Mouse (Mus musculus): ENCODE measurements around the gene Amt. TPM values are rescaled to one million over a fixed set of nuclear protein-coding genes. Genes with fewer than 3 reads are reported as not detected.

Amt gene
- polyA plus RNA-seq, 1 experiment from 2014 or later: 22.3 TPM

DNA sequence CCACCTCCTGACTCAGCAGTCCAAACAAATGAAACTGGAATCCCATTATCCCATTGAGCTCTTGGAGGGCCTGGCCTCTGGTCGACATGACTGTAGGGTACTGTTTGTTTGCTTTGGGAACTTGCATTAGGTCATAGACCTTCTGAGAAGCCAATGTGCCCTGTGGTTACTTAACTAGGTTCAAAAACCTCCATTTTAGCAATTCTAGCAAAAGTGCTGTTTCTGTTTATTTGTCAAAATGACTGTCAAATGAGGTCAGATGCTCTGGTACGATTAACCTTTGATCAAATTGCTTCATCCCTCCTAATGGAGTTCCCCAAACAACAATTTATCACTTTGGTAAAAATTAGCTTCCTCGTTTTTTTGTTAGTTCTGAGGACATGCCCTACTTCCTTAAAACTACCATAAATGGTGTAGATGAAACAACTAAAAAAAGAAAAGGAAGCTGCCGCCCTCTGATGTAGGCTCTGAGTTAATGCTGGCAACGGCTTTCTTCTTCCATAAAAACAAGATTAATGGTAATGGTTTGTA lies 45.7 kb downstream of the Amt start:
- no peak overlapping the region for H3K4me3 ChIP-seq (replicated peaks)
- H3K9me3 ChIP-seq: no peaks in the 10 kb centered on the region
- H3K36me3 ChIP-seq: no peaks in the 10 kb centered on the region
- H3K27ac ChIP-seq: peak overlapping the region; percentile 93
- no peak for ATAC-seq (ENCODE audit: insufficient read depth, low FRiP score, low read depth)
- 17% methylated on average over 5 of the region's 5 CpGs for WGBS
- peak overlapping the region; percentile 10; the same call in 1 of the 2 replicates for H3K4me2 ChIP-seq
- no peak overlapping the region for H3K9ac ChIP-seq
- no peaks in the 10 kb centered on the region for H3K27me3 ChIP-seq (replicated peaks)
- H3K4me1 ChIP-seq: peaks cover 18% of the 10 kb centered on the region

DNA sequence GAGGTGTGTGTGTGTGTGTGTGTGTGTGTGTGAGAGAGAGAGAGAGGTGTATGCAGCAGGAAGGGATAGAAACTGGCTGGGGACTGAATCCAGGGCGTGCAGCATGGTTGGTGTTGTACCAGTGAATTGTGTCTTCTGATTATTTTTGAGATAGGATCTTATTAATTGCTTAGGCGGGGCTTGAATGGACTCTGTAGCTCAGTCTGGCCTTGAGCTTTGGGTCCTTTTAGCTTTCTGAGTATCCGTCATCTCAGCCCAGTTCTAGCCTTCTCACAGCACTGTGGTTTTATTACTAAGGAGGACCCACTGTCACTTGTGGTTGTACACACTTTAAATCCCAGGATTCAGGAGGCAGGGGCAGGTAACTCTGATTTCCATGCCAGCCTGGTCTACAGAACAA lies 46.7 kb downstream of the Amt start:
- no peak for ATAC-seq (ENCODE audit: insufficient read depth, low FRiP score, low read depth)
- Histone ChIP-seq H3K9ac (no peak overlapping the region), H3K4me1 (peaks cover 16% of the 10 kb centered on the region), H3K27me3 (replicated peaks) (no peaks in the 10 kb centered on the region), H3K4me3 (replicated peaks) (no peak overlapping the region), H3K27ac (peak overlapping the region; percentile 54; the same call in 1 of the 2 replicates), H3K4me2 (no peak overlapping the region), H3K36me3 (no peaks in the 10 kb centered on the region), H3K9me3 (no peaks in the 10 kb centered on the region)
- WGBS: 63% methylated on average over 3 of the region's 3 CpGs

DNA sequence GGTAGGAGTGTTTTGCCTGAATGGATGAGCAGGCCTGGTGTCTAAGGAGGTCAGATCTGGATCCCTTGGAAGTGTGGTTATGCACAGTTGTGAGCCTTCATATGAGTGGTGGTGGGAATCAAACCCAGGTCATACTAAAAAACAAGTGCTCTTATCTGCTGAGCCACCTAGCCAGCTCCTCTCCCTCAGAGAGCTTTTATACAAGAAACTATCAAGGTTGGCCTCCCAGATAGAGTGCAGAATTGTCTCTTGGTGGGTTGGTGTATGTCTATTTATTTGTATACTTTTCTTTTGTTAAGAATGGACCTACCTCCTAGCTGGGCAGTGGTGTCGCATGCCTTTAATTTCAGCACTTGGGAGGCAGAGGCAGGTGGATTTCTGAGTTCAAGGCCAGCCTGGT lies 47.2 kb downstream of the Amt start:
- Histone ChIP-seq H3K36me3 (no peaks in the 10 kb centered on the region), H3K4me1 (peaks cover 18% of the 10 kb centered on the region), H3K4me3 (replicated peaks) (no peak overlapping the region), H3K27me3 (replicated peaks) (no peaks in the 10 kb centered on the region), H3K9me3 (no peaks in the 10 kb centered on the region), H3K9ac (no peak overlapping the region), H3K27ac (no peak overlapping the region), H3K4me2 (no peak overlapping the region)
- WGBS: 83% methylated on average over 1 of the region's 1 CpGs
- no peak for ATAC-seq (ENCODE audit: insufficient read depth, low FRiP score, low read depth)

DNA sequence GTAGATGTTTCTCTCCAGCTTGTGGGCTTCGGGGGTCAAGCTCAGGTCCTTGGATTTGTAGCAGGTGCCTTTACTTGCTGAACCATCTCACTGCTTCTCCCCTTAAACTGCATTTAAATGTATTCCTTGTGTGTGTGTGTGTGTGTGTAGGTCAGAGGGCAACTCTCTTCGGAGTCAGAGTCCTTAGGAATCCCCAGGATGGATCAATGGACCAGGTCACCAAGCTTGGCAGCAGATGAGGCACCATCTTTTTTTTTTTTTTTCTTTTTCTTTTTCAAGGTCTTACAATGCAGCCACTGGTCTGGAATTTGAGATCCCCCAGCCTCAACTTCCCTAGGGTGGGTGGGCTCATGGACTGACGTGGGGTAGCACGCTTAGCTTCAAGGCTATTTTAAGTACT lies 47.8 kb downstream of the Amt start:
- Histone ChIP-seq H3K4me3 (replicated peaks) (no peak overlapping the region), H3K4me1 (peaks cover 23% of the 10 kb centered on the region), H3K4me2 (no peak overlapping the region), H3K36me3 (no peaks in the 10 kb centered on the region), H3K27me3 (replicated peaks) (no peaks in the 10 kb centered on the region), H3K27ac (no peak overlapping the region), H3K9ac (no peak overlapping the region), H3K9me3 (no peaks in the 10 kb centered on the region)
- ATAC-seq (ENCODE audit: insufficient read depth, low FRiP score, low read depth): no peak
- WGBS: 83% methylated on average over 4 of the region's 4 CpGs

DNA sequence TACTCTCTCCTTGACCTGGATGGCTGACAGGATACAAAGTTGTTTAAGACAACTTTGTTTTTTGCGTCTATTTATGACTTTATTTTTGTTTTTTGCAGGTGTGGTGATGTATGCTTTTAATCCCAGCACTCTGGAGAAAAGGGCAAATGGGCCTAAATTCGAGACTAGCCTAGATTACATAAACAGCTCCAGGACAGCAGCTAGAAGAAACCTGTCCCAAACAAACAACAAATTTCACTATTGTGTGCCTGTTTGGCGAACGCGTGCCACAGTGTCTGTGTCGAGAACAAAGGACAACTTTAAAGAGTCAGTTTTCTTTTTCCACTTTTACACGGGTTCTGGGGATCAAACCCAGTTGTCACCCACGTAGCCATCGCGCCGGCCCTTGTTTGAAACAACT lies 50.4 kb downstream of the Amt start:
- peaks cover 20% of the 10 kb centered on the region for H3K36me3 ChIP-seq
- peak overlapping the region; percentile 96 for H3K4me3 ChIP-seq (replicated peaks)
- H3K9me3 ChIP-seq: no peaks in the 10 kb centered on the region
- no peak for ATAC-seq (ENCODE audit: insufficient read depth, low FRiP score, low read depth)
- H3K9ac ChIP-seq: peak overlapping the region; percentile 35
- H3K4me1 ChIP-seq: peaks cover 12% of the 10 kb centered on the region; the same call in 1 of the 2 replicates
- H3K27ac ChIP-seq: peak overlapping the region; percentile 88
- H3K27me3 ChIP-seq (replicated peaks): no peaks in the 10 kb centered on the region
- peak overlapping the region; percentile 70 for H3K4me2 ChIP-seq
- 4% methylated on average over 11 of the region's 11 CpGs for WGBS

DNA sequence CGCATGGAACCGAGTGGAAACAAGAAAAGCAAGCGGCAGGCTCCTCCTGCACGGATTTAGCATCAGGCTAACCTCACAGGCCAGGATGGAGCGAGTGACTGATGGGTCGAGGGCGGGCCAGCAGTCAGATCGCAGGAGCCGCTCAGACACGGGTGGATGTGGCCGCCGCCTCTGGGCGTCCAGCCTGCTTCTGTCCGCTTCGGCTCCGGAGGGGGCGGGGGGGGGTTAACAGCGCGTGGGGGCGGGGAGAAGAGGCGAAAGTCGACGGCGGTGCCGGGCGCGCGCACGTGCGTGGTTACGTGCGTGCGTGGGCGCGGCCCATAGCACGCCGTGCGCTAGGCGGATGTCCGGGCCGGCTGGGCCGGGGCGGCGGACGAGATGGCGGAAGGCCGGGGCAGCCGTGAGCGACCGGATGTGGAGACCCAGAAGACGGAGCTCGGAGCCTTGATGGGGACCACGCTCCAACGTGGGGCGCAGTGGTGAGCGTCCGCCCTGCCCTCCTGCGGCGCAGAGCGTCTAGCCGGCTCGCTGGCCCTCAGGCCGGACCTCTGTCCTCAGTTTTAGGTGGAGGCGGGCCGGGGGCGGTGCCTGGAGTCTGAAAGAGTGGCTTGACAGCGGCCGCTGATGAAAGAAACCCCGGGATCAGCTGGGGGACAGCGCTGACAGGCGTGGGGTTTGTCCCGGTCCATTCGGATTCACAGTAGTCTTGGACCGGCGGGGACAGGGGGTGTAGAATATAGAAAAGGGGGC lies 51.1 kb downstream of the Amt start, which contains the start of gene Usp4:
Gene Usp4, plus strand, starts transcription at position 314 of the 750 bp plus-strand sequence.
- Histone ChIP-seq H3K36me3 (peaks cover 27% of the 10 kb centered on the region), H3K4me2 (peak within 1 kb of the TSS; percentile 70), H3K4me1 (peaks cover 9% of the 10 kb centered on the region; the same call in 1 of the 2 replicates), H3K27me3 (replicated peaks) (no peaks in the 10 kb centered on the region), H3K4me3 (replicated peaks) (peak within 1 kb of the TSS; percentile 96), H3K27ac (peak within 1 kb of the TSS; percentile 88), H3K9ac (peak within 1 kb of the TSS; percentile 35), H3K9me3 (no peaks in the 10 kb centered on the region)
- peak; percentile 94 for ATAC-seq (ENCODE audit: insufficient read depth, low FRiP score, low read depth)
- WGBS: under 1% methylated on average over 74 of the region's 75 CpGs

DNA sequence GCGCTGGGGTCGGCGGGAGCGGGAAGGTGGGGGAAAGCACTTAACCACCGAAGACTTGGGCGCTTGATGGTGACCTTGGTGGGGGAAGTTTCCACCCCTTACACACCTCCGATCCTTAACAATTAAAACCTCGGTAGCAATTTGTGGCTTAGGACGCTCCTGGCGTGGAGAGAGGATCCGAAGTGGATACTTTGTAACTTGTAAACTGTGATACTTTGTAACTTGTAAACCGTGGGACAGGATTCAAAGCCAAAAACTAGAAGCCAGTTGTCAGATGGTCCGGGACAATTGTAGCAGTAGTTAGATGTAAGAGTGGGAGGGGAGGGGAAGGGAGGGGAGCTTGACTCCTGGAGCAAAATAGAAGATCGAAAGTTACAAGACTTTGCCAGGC lies 51.6 kb downstream of the Amt start:
- H3K36me3 ChIP-seq: peaks cover 32% of the 10 kb centered on the region
- H3K9me3 ChIP-seq: no peaks in the 10 kb centered on the region
- peak overlapping the region; percentile 96 for H3K4me3 ChIP-seq (replicated peaks)
- no peak for ATAC-seq (ENCODE audit: insufficient read depth, low FRiP score, low read depth)
- H3K4me2 ChIP-seq: peak overlapping the region; percentile 70
- H3K9ac ChIP-seq: peak overlapping the region; percentile 35
- peak overlapping the region; percentile 88; the same call in 1 of the 2 replicates for H3K27ac ChIP-seq
- 4% methylated on average over 14 of the region's 14 CpGs for WGBS
- H3K4me1 ChIP-seq: peaks cover 9% of the 10 kb centered on the region; the same call in 1 of the 2 replicates
- H3K27me3 ChIP-seq (replicated peaks): no peaks in the 10 kb centered on the region

DNA sequence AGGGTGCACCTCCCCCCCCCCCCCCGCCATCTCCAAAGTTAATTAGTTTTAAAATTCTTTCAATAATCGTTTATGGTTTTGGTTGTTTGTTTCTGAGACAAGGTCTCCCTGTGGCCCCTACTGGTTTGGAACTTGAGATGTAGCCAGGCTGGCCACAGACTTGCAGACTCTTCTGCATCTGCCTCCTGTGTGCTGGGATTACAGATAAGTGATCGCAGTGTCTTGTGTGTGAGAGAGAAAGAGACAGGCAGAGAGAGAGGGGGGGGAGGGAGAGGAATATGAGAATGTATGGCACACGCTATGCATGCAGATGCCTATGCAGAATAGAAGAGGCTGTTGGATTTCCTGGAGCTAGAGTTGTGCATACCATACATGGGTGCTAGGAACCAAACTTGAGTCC lies 53.1 kb downstream of the Amt start:
- WGBS: 83% methylated on average over 4 of the region's 4 CpGs
- H3K27me3 ChIP-seq (replicated peaks): no peaks in the 10 kb centered on the region

More for the DNA sequence above, 53.1 kb downstream of the Amt start:
- peaks cover 44% of the 10 kb centered on the region for H3K36me3 ChIP-seq
- no peaks in the 10 kb centered on the region for H3K9me3 ChIP-seq
- no peak overlapping the region for H3K4me3 ChIP-seq (replicated peaks)
- H3K9ac ChIP-seq: no peak overlapping the region
- H3K4me1 ChIP-seq: peaks cover 9% of the 10 kb centered on the region; the same call in 1 of the 2 replicates
- no peak overlapping the region for H3K4me2 ChIP-seq
- no peak for ATAC-seq (ENCODE audit: insufficient read depth, low FRiP score, low read depth)
- H3K27ac ChIP-seq: no peak overlapping the region

Other genes starting within 250 kb of the Amt start
- 45.2 and 48.4 TPM in 2 replicates for gene Gmppb, start 247.6 kb upstream of the Amt start, polyA plus RNA-seq (2015; fragmentation: Nextera tagmentation; extraction: Ambion mirVana)
- gene Amigo3, start 243.7 kb upstream of the Amt start, polyA plus RNA-seq (2015; fragmentation: Nextera tagmentation; extraction: Ambion mirVana): 3.5 and 3.6 TPM in 2 replicates
- 5.2 and 7.9 TPM in 2 replicates for gene Mst1, start 216.4 kb upstream of the Amt start, polyA plus RNA-seq (2015; fragmentation: Nextera tagmentation; extraction: Ambion mirVana)
- 27.5 and 32.7 TPM in 2 replicates for gene Rnf123, start 213.5 kb upstream of the Amt start, polyA plus RNA-seq (2015; fragmentation: Nextera tagmentation; extraction: Ambion mirVana)
- 73.7 and 76.1 TPM in 2 replicates for gene Apeh, start 202.2 kb upstream of the Amt start, polyA plus RNA-seq (2015; fragmentation: Nextera tagmentation; extraction: Ambion mirVana)
- 2.8 and 3.0 TPM in 2 replicates for gene Bsn, start 106.5 kb upstream of the Amt start, polyA plus RNA-seq (2015; fragmentation: Nextera tagmentation; extraction: Ambion mirVana)
- gene Dag1, start 32.9 kb upstream of the Amt start, polyA plus RNA-seq (2015; fragmentation: Nextera tagmentation; extraction: Ambion mirVana): 74.7 and 90.6 TPM in 2 replicates
- gene Nicn1, start 6.4 kb upstream of the Amt start, polyA plus RNA-seq (2015; fragmentation: Nextera tagmentation; extraction: Ambion mirVana): 27.6 and 31.2 TPM in 2 replicates
- 452 and 455 TPM in 2 replicates for gene Rhoa, start 9.3 kb downstream of the Amt start, polyA plus RNA-seq (2015; fragmentation: Nextera tagmentation; extraction: Ambion mirVana)
- gene Tcta, start 9.3 kb downstream of the Amt start, polyA plus RNA-seq (2015; fragmentation: Nextera tagmentation; extraction: Ambion mirVana): 40.0 and 42.1 TPM in 2 replicates
- 998 and 1,171 TPM in 2 replicates for gene Gpx1, start 42.0 kb downstream of the Amt start, polyA plus RNA-seq (2015; fragmentation: Nextera tagmentation; extraction: Ambion mirVana)
- 85.6 and 92.2 TPM in 2 replicates for gene Usp4, start 51.0 kb downstream of the Amt start, polyA plus RNA-seq (2015; fragmentation: Nextera tagmentation; extraction: Ambion mirVana)
- gene 1700102P08Rik, start 96.0 kb downstream of the Amt start, polyA plus RNA-seq (2015; fragmentation: Nextera tagmentation; extraction: Ambion mirVana): 0.54 and 0.82 TPM in 2 replicates
- gene Ccdc36, start 131.6 kb downstream of the Amt start, polyA plus RNA-seq (2015; fragmentation: Nextera tagmentation; extraction: Ambion mirVana): 1.4 and 1.6 TPM in 2 replicates
- gene BC048562, start 139.6 kb downstream of the Amt start, polyA plus RNA-seq (2015; fragmentation: Nextera tagmentation; extraction: Ambion mirVana): not detected in 2 replicates
- 47.7 and 52.5 TPM in 2 replicates for gene Ccdc71, start 163.7 kb downstream of the Amt start, polyA plus RNA-seq (2015; fragmentation: Nextera tagmentation; extraction: Ambion mirVana)
- gene Klhdc8b, start 164.7 kb downstream of the Amt start, polyA plus RNA-seq (2015; fragmentation: Nextera tagmentation; extraction: Ambion mirVana): 65.5 and 67.3 TPM in 2 replicates
- 40.5 and 46.6 TPM in 2 replicates for gene Lamb2, start 182.9 kb downstream of the Amt start, polyA plus RNA-seq (2015; fragmentation: Nextera tagmentation; extraction: Ambion mirVana)
- gene Usp19, start 193.7 kb downstream of the Amt start, polyA plus RNA-seq (2015; fragmentation: Nextera tagmentation; extraction: Ambion mirVana): 58.8 and 61.5 TPM in 2 replicates
- 99.0 and 102 TPM in 2 replicates for gene Qars, start 210.9 kb downstream of the Amt start, polyA plus RNA-seq (2015; fragmentation: Nextera tagmentation; extraction: Ambion mirVana)
- 92.9 and 97.2 TPM in 2 replicates for gene Qrich1, start 220.0 kb downstream of the Amt start, polyA plus RNA-seq (2015; fragmentation: Nextera tagmentation; extraction: Ambion mirVana)